Mouse (Mus musculus): ENCODE measurements around the gene Babam2.
"Not testable (repeated sequence)": the region's sequence is repeated elsewhere in the genome, so short reads cannot be mapped to it uniquely, and the experiment has no call there.

Gene Babam2

DNA sequence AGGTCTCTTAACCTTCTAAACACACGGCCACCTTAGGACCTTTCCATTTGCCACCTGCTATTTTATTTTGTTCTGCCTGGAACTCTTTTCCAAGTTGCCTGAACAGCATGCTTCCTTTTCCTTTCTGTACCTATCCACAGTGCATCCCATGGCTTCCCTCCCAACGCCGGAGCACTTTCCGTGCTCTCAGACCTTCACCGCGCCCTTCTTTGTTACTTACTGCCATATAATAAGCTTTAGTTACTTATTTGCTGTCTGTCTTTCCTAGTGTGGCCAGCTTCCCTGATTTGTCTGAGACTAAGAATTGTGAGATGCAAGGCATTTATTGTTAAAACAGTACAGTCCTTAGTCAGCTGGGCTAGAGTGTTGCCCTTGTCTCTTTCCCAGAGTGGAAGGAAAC lies 94.9 kb downstream of the Babam2 start:
- no peak for DNase-seq

DNA sequence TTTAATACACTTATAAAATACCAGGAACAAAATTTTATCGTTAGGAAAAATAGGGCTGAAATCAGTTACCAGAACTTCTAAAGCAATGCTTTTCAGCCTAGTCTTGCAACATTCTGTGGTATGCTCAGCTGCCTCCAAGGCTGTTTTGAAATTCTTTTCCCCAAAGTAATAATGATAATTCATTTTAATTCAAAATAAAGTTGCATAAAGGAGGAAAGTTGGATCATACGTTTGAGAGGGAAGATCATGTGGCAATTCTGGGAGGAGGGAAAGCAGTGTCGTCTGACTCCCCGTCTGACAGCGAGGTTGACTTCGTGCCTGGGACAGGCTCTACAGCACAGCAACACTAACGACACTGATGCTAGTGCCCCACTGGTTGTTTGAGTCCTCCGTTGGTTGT lies 95.4 kb downstream of the Babam2 start:
- no peak for DNase-seq

- DNase-seq: no peak
Measured at GRCm38 (mm10) chr5:31795414-31795813, 97.9 kb downstream of the Babam2 start.

GRCm38 (mm10) chr5:31796979-31797378 lies 99.5 kb downstream of the Babam2 start:
- DNase-seq: no peak

DNA sequence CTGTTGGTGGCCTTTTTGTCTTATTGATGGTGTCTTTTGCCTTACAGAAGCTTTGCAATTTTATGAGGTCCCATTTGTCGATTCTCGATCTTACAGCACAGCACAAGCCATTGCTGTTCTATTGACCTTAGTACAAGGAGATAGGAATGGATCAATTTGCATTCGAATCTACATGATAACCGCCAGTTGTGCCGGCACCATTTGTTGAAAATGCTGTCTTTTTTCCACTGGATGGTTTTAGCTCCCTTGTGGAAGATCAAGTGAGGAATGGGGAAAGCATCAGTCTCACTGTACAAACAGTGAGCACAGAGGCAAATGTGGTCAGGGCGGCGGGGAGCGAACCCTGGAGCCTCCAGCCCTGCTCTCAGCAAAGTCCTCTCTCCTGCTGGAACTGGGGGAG lies 106.7 kb downstream of the Babam2 start:
- DNase-seq: not testable (repeated sequence)

GRCm38 (mm10) chr5:31804751-31805150 lies 107.3 kb downstream of the Babam2 start:
- no peak for DNase-seq

DNA sequence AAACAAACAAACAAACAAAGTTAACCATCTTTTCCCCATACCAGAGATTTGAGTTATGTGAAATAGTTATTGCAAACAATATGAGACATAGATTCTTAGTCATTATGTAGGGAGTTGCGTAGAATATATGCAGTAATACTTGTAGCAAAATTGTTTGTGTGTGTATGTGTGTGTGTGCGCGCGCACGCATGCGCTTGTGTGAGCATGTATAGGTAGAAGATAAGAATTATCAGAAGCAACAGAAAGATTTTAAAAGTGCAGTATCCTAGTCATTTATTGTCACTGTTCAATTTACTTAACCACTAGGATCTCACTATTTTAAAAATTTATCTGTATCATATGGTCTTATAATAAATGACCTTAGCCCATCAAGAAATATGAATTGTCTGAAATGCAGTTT lies 109.8 kb downstream of the Babam2 start:
- no peak for DNase-seq

DNA sequence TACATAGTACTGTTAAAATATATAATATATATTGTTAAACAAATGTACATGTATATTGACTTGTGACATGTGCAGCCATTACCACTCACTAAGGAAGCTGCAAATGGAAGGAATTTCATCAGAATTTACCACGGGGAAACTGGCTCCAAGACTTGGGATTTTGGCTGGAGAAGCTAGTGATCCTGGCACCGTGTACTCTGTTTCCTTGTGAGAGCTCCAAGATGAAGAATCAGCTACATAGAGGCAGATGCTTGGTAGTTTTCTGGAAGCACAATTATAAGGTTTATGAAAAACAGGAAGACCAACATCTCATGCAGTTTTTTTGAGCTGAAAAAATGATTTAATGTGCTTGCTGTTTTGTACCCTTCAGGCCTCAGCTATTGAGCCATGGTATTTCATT lies 110.8 kb downstream of the Babam2 start:
- DNase-seq: no peak

- DNase-seq: peak; percentile 88
Measured at GRCm38 (mm10) chr5:31810796-31811662, 113.5 kb downstream of the Babam2 start.

DNA sequence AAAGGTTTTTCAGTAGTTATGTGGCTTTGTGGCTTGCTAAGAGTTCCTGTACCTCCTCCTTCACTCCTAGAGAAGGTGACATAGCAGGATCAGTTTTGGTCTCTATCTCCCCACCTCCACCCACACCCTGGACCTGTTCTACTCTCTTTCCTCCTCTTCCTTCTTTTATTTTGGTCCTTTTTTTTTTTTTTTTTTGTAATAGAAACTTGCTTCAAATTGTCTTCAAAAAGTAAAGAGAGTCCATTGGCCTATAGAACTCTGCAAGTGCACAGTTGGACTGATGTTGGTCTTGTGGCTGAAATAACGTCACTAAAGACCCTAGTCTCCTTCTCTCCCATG lies 114.1 kb downstream of the Babam2 start:
- no peak for DNase-seq

GRCm38 (mm10) chr5:31813156-31813675 lies 115.7 kb downstream of the Babam2 start:
- no peak for DNase-seq

- DNase-seq: no peak
Measured at GRCm38 (mm10) chr5:31814068-31814467, 116.6 kb downstream of the Babam2 start.

DNA sequence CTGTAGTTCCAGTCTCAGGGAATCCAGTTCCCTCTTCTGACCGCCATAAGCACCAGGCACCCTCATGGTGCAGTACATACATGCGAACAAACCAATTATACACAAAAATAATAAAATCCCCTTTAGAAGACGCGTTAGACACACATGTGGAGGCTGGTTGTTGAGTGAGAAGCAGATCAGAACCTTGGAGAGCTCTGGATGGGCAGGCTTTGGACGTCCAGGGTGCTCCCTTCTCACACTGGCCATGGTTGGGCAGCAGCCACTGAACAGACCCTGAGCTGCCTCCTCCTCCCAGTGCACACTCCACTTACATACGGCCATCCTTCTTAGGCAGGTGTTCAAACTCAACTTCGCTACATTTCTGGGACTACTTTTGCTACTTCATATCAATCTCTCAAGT lies 117.6 kb downstream of the Babam2 start:
- DNase-seq: peak; percentile 61

- no peak for DNase-seq
Measured at GRCm38 (mm10) chr5:31816082-31816481, 118.6 kb downstream of the Babam2 start.

- DNase-seq: no peak
Measured at GRCm38 (mm10) chr5:31820801-31821200, 123.3 kb downstream of the Babam2 start.

DNA sequence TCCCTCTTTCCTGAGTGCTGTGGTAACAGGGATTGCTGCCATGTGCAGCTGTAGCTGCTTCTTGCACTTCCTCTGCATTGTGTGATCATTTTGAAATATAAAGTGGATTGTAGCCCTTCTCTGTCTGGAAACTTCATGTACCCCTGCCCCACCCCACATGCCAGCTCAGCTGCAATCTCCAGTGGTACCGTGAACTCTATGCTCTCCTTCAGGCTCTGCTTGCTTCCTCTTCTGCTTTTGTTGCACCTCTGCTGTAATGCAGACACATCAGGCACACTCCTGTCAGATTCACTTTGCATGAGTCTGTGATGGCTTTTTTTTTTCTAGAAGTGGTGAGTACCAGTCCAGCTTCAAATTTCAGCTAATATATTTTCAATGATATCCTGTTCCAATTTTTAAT lies 123.7 kb downstream of the Babam2 start:
- DNase-seq: no peak

DNA sequence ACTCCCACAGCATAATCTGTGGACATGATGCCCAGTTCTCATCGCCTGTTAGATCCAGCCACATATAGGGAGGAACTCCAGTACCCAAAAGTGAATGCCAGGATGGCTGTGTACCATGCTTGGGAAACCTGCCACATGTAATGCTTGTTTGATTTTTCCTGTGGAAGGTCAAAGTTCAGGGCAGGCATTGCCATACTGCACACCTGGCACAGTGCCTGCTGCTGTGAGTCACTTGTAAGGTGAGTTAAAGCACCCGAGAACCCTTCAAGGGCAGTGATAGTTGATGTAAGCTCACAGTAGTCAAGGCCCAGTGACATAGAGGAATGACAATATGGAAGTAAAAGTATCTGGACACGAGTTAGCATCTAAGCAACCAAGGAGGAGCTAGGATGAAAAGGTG lies 126.2 kb downstream of the Babam2 start:
- DNase-seq: peak; percentile 51

- DNase-seq: no peak
Measured at GRCm38 (mm10) chr5:31824126-31824525, 126.6 kb downstream of the Babam2 start.

GRCm38 (mm10) chr5:31827304-31827703 lies 129.8 kb downstream of the Babam2 start:
- DNase-seq: no peak

DNA sequence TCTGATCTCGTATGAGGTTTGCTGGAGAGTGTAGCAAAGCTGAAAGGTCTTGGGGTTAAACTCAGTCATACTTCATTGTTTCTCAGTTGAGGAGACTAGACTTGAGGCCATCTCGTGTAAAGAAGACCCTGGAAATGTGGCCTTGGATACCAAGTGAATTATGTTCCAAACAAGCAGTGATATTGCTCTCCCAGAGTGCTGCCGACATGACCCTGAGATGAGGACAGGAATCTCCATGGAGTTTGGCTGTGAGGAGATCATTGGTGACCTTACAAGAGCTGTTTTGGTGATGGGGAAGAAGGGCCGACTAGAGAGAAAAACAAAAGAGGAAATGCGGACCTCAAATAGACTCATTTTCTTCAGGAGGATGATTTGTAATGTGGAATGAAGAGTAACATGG lies 130.4 kb downstream of the Babam2 start:
- no peak for DNase-seq

- no peak for DNase-seq
Measured at GRCm38 (mm10) chr5:31828747-31829146, 131.3 kb downstream of the Babam2 start.

- no peak for DNase-seq
Measured at GRCm38 (mm10) chr5:31829588-31829987, 132.1 kb downstream of the Babam2 start.

GRCm38 (mm10) chr5:31831587-31831986 lies 134.1 kb downstream of the Babam2 start:
- DNase-seq: peak; percentile 40

DNA sequence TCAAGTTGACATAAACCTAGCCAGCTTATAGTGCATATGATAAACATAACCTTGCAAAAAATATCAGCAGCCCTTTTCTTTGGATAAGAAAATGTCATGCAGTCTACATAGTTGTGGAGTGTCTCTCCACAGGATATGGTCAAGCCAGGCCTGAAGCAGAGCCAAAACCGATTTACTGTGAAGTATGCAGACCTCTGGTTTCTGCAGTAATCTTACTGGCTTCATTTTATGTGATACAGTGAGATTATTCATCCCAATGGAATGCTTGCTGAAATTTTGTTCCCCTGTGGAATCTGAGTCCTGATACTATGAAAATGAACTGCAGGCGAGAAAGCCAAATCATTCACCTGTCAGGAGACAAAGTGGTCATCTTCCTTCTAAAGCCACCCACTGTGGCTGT lies 138.2 kb downstream of the Babam2 start:
- no peak for DNase-seq

DNA sequence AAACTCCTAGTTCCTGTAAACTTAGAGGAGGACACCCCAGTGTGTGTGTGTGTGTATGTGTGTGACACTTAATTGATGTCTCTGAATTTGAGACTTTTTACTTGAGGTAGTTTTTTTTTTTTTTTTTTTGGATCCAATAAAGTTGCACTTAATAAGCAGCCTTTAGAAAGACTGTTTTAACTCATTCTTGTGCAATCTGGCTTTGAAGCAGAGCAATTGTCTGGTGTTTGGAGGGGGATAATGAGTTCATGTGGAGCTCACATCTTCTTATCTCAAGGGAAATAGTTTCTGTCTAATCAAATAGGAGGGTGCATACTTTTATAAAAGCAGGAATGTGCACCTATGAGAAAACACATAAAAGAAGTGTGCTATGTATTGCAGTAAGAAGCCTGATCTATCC lies 142.5 kb downstream of the Babam2 start:
- no peak for DNase-seq
